Mouse (Mus musculus) hindbrain, embryonic 15.5 days (tissue): ENCODE measurements around the gene Tcf7. TPM values are rescaled to one million over a fixed set of nuclear protein-coding genes. Genes with fewer than 3 reads are reported as not detected.

Experiments used
- ATAC-seq: fragments of 200-750 bp; cut with Nextera tagmentation; 2 replicates; pipeline ENCODE4 v1.8.0; 2017; ENCODE audit warnings: low read depth, moderate number of reproducible peaks, moderate TSS enrichment; ENCODE audit not compliant: low FRiP score
- H3K27ac ChIP-seq: fragments of 300-500 bp; sonication (generic); replicated peaks from 2 replicates; pipeline ENCODE4 v1.5.1; 2015; ENCODE audit warnings: mild to moderate bottlenecking, inconsistent platforms
- H3K27me3 ChIP-seq: fragments of 300-500 bp; sonication (generic); 2 replicates; pipeline ENCODE4 v1.6.1; 2015; ENCODE audit warnings: control low read depth, inconsistent platforms
- H3K36me3 ChIP-seq: fragments of 300-500 bp; sonication (generic); 2 replicates; pipeline ENCODE4 v1.6.1; 2015; ENCODE audit warnings: control low read depth, inconsistent platforms
- H3K4me1 ChIP-seq: fragments of 300-500 bp; sonication (generic); replicated peaks from 2 replicates; pipeline ENCODE4 v1.6.1; 2015; ENCODE audit warnings: control low read depth, inconsistent platforms
- H3K4me2 ChIP-seq: fragments of 300-500 bp; sonication (generic); 2 replicates; pipeline ENCODE4 v1.6.1; 2015; ENCODE audit warnings: moderate library complexity, mild to moderate bottlenecking, inconsistent platforms
- H3K4me3 ChIP-seq: fragments of 300-500 bp; sonication (generic); 2 replicates; pipeline ENCODE4 v1.5.1; 2015; ENCODE audit warnings: mild to moderate bottlenecking, inconsistent platforms
- H3K9ac ChIP-seq: fragments of 300-500 bp; sonication (generic); 2 replicates; pipeline ENCODE4 v1.6.1; 2015; ENCODE audit warnings: inconsistent platforms
- H3K9me3 ChIP-seq: fragments of 300-500 bp; sonication (generic); 2 replicates; pipeline ENCODE4 v1.6.1; 2016; ENCODE audit warnings: control low read depth, inconsistent platforms
- WGBS: fragments of 180-500 bp; shearing (Covaris S2); methylation state at CpG from one replicate; pipeline ENCODE4 v1.1.7; 2015; 5-methylcytosine and 5-hydroxymethylcytosine counted together
- polyA plus RNA-seq: library from polyadenylated mRNA; unstranded; fragments of >200 nt; fragmentation: Nextera tagmentation; extraction: Ambion mirVana; gene quantifications from 2 replicates; pipeline ENCODE4 v1.2.1, GENCODE M21; 2015

Gene Tcf7
- polyA plus RNA-seq, result 5.2 and 5.8 TPM in 2 replicates

GRCm38 (mm10) chr11:52282774-52283595 is at the start of gene Tcf7:
Gene Tcf7, minus strand, starts transcription at chr11:52283014.
- 0 out of 2 replicates have a peak within 1 kb of the TSS, but pooled peaks have one; percentile 22 for H3K27ac ChIP-seq
- peaks cover 32% of the 10 kb centered on the region for H3K4me1 ChIP-seq
- peak within 1 kb of the TSS; percentile 57 for H3K9ac ChIP-seq
- H3K9me3 ChIP-seq, result no peaks in the 10 kb centered on the region
- ATAC-seq, result peak; percentile 62; the same call in 1 of the 2 replicates
- peak within 1 kb of the TSS; percentile 96 for H3K4me2 ChIP-seq
- H3K36me3 ChIP-seq, result no peaks in the 10 kb centered on the region
- peak within 1 kb of the TSS; percentile 69 for H3K4me3 ChIP-seq
- H3K27me3 ChIP-seq, result peaks cover 36% of the 10 kb centered on the region
- under 1% methylated on average over 58 of the region's 97 CpGs for WGBS

DNA sequence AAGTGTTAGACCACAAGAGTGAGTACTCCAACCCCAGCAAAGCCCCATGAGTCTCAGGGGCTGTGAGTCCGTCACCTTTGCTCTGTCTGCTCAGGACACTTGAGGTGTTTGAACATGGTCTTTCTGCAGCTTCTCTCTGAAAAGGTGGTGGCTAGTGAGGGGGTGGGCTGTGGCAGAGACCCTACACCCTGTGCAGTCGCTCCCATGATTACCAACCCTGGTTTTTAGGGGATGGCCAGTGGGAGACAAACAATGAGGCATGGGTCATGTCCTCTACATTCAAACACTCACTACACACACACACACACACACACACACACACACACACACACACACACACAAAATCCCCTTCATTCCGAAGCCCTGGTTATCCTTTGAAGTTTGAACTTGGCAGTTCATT is 44.5 kb upstream of the Tcf7 start:
- WGBS, result 61% methylated on average over 3 of the region's 3 CpGs
- ATAC-seq, result no peak
- H3K27me3 ChIP-seq, result no peaks in the 10 kb centered on the region
- H3K4me3 ChIP-seq, result no peak overlapping the region
- no peaks in the 10 kb centered on the region for H3K4me1 ChIP-seq
- H3K4me2 ChIP-seq, result no peak overlapping the region
- H3K9ac ChIP-seq, result no peak overlapping the region
- no peaks in the 10 kb centered on the region for H3K9me3 ChIP-seq
- no peaks in the 10 kb centered on the region for H3K36me3 ChIP-seq
- no peak overlapping the region for H3K27ac ChIP-seq

DNA sequence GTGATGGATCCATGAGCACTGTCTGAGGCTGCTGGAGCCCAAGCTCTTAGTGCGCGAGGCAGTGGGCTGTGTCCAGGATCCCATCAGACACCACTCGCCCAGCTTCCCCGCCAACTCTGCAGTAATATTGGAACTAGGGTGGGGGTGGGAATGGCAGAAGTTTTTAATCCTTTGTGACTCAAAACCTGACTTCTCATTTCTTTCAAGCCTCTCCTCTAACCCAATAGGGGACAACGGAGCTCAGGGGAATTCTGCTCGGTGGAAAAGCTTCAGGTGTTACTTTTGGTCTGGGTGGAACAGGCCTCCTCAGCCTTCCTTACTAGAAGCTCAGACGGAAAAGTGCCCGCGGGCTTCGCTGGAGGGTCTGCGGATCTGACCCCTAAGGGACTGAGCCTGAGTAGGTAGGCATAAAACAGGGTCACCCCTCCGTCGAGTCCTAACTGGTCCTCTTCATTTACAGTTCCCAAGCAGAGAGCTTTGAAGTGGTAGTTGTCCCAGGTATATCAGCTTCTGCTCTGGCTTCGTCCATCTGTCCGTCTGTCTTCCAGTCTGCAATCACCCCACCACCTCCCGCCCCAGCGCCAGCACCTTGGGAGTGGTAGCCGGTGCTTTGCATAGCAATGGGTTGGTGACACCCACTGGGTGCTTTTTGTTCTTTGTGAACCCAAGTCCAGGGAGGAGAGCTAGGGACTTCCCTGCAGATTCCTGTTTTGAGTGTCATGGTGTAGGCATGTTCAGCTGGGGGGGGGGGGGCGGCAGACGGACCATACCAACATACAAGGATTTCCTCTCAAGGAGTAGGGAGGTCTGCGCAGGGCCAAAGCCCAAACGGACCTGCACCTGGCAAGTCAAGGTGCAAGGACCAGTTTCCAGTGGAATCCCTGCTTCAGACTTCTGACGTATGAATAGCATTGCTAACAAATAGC is 41.9 kb upstream of the Tcf7 start:
- H3K9me3 ChIP-seq, result no peaks in the 10 kb centered on the region
- no peaks in the 10 kb centered on the region for H3K27me3 ChIP-seq
- H3K36me3 ChIP-seq, result no peaks in the 10 kb centered on the region
- no peak overlapping the region for H3K27ac ChIP-seq
- H3K4me3 ChIP-seq, result no peak overlapping the region
- no peak overlapping the region for H3K9ac ChIP-seq
- no peaks in the 10 kb centered on the region for H3K4me1 ChIP-seq
- no peak overlapping the region for H3K4me2 ChIP-seq
- WGBS, result 57% methylated on average over 23 of the region's 23 CpGs
- ATAC-seq, result no peak

- Histone ChIP-seq H3K9me3 (no peaks in the 10 kb centered on the region), H3K4me2 (no peak overlapping the region), H3K4me1 (no peaks in the 10 kb centered on the region), H3K4me3 (no peak overlapping the region), H3K36me3 (no peaks in the 10 kb centered on the region), H3K9ac (no peak overlapping the region), H3K27me3 (no peaks in the 10 kb centered on the region), H3K27ac (no peak overlapping the region)
- ATAC-seq, result no peak
- 69% methylated on average over 3 of the region's 3 CpGs for WGBS
Observed at GRCm38 (mm10) chr11:52321540-52321939, 38.7 kb upstream of the Tcf7 start.

- no peak for ATAC-seq
- no peak overlapping the region for H3K4me2 ChIP-seq
- no peaks in the 10 kb centered on the region for H3K27me3 ChIP-seq
- H3K4me1 ChIP-seq, result no peaks in the 10 kb centered on the region
- no peak overlapping the region for H3K9ac ChIP-seq
- no peaks in the 10 kb centered on the region for H3K9me3 ChIP-seq
- H3K4me3 ChIP-seq, result no peak overlapping the region
- H3K27ac ChIP-seq, result no peak overlapping the region
- no peaks in the 10 kb centered on the region for H3K36me3 ChIP-seq
- WGBS, result 82% methylated on average over 4 of the region's 4 CpGs
Observed at GRCm38 (mm10) chr11:52320529-52320928, 37.7 kb upstream of the Tcf7 start.

DNA sequence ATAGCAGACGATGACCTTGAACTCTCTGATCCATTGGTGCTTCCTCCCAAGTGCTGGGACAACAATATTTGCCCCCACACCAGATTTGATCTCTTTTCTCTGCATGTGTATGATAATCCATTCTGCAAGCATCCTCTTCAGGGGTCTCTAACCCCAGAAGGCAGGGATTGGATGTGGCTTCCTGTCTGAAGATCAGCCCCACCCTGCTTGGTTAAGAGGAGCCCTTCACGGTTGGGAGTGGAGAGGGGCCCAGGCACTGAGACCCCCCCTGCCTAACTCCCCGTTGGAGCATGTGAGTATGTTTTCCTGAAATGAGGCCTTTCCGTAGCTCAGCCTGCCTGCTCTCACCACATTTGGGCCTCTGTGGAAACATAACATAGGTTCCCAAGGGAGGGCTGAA is 36.9 kb upstream of the Tcf7 start:
- H3K36me3 ChIP-seq, result no peaks in the 10 kb centered on the region
- H3K27me3 ChIP-seq, result no peaks in the 10 kb centered on the region
- 84% methylated on average over 4 of the region's 4 CpGs for WGBS
- no peak overlapping the region for H3K9ac ChIP-seq
- H3K9me3 ChIP-seq, result no peaks in the 10 kb centered on the region
- no peak overlapping the region for H3K4me3 ChIP-seq
- no peaks in the 10 kb centered on the region; the same call in 1 of the 2 replicates for H3K4me1 ChIP-seq
- no peak overlapping the region for H3K4me2 ChIP-seq
- no peak for ATAC-seq
- no peak overlapping the region for H3K27ac ChIP-seq

DNA sequence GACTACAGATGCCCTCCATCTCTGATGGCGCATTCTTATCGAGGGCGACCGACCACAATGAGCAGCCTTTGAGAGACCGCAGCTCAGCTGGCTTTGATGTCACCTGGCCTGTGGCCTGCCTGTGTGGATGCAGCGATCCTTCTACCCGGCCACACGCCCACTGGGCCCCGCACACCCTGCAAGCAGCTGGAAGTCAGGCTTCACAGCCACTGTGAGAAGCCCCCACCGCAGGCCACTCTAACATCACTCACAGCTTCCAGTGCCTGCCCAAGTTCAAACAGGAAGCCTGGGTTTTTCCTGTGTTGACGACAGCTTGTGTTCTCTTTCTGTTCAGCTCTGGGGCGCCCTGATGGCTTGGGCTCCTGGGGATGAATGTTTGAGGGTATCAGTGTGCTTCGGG is 35.6 kb upstream of the Tcf7 start:
- H3K27me3 ChIP-seq, result peaks cover 4% of the 10 kb centered on the region; the same call in 1 of the 2 replicates
- no peak overlapping the region for H3K9ac ChIP-seq
- no peaks in the 10 kb centered on the region for H3K9me3 ChIP-seq
- H3K36me3 ChIP-seq, result no peaks in the 10 kb centered on the region
- H3K27ac ChIP-seq, result no peak overlapping the region
- no peak overlapping the region for H3K4me2 ChIP-seq
- 67% methylated on average over 13 of the region's 13 CpGs for WGBS
- ATAC-seq, result no peak
- H3K4me3 ChIP-seq, result no peak overlapping the region
- no peaks in the 10 kb centered on the region; the same call in 1 of the 2 replicates for H3K4me1 ChIP-seq

DNA sequence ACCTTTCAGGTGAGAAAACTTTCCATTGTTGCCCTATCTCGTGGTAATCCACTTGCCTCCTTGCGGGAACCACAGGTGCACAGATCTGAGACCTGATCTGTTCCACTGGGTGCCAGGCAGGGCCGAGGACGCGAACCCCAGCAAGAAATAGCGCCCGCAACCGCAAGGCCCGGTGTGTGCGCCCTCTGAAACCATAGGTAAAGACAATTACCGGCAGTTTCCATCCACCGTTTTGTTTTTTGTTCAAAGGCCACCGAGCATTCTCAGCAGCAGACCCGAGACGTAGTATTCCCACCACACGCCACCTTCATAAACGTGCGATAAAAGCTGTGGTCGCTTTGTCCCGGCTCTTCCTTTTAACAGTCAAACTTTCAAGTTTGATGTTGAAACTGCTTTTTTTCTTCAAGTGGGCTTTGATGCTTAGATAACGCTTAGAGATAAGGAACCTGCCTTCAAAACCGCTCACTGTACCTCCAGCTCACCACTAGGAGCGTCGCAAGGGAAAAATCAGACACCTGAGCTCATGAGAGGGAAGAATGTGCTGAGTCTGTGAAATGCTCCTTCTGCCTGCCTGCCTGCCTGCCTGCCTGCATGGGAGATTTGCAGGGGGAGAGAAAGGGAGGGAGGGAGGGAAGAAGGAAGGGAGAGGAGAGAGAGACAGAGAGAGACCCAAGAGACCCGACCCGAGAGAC is 31.4 kb upstream of the Tcf7 start:
- WGBS, result 28% methylated on average over 26 of the region's 26 CpGs
- Histone ChIP-seq H3K27me3 (peaks cover 4% of the 10 kb centered on the region; the same call in 1 of the 2 replicates), H3K4me1 (no peaks in the 10 kb centered on the region; the same call in 1 of the 2 replicates), H3K27ac (no peak overlapping the region), H3K4me3 (no peak overlapping the region), H3K4me2 (peak overlapping the region; percentile 28), H3K36me3 (no peaks in the 10 kb centered on the region), H3K9me3 (no peaks in the 10 kb centered on the region), H3K9ac (no peak overlapping the region)
- no peak; the same call in 1 of the 2 replicates for ATAC-seq

- WGBS, result 84% methylated on average over 14 of the region's 14 CpGs
- H3K4me2 ChIP-seq, result no peak overlapping the region
Observed at GRCm38 (mm10) chr11:52310709-52311108, 27.9 kb upstream of the Tcf7 start.

DNA sequence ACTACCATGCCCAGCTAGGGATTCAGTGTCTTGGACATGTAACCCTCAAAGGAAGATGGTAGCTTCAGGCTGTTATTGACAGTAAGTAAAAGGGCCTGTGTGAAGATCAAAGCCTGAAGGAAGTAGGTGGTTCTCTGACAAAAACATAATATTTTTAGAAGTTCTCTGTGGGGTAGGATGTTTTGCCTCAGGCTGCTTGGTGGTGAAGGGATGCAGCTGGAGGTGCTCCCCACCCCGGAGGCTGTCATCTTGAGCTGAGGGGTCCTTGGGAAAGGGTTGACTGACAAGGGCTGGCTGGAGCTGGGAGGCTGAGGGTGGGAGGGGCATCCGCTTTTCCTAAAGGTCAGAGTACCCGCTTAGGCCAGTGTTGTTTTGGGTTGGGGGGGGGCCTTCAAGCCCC is 26.7 kb upstream of the Tcf7 start:
- Histone ChIP-seq H3K27ac (no peak overlapping the region), H3K4me2 (no peak overlapping the region), H3K9ac (no peak overlapping the region), H3K9me3 (no peaks in the 10 kb centered on the region), H3K27me3 (peaks cover 4% of the 10 kb centered on the region; the same call in 1 of the 2 replicates), H3K4me3 (no peak overlapping the region), H3K36me3 (no peaks in the 10 kb centered on the region), H3K4me1 (no peaks in the 10 kb centered on the region)
- WGBS, result 72% methylated on average over 3 of the region's 3 CpGs
- no peak for ATAC-seq

More at GRCm38 (mm10) chr11:52310709-52311108, 27.9 kb upstream of the Tcf7 start:
- no peak for ATAC-seq
- Histone ChIP-seq H3K9me3 (no peaks in the 10 kb centered on the region), H3K27me3 (peaks cover 4% of the 10 kb centered on the region; the same call in 1 of the 2 replicates), H3K9ac (no peak overlapping the region), H3K4me3 (no peak overlapping the region), H3K27ac (no peak overlapping the region), H3K36me3 (no peaks in the 10 kb centered on the region), H3K4me1 (no peaks in the 10 kb centered on the region; the same call in 1 of the 2 replicates)

DNA sequence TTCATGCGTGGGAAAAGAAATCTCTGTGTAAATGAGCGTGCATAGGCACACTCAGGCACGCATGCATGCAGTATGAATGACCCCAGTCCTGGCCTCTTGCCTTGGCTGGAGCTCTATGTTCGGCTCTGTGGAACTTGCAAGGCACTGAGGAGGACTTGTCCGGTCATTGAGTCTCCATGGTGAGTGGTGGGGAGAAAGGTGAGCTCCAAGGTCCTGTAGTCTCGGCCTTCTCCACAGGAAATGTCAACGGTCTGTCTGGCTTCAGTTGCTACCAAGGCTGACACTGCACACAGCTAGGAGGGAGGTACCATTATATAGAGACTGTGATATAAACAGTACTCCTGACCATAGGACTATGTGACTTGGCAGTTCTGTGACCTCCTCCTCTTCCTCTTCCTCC is 23.6 kb upstream of the Tcf7 start:
- WGBS, result 88% methylated on average over 7 of the region's 7 CpGs

More for the DNA sequence above, 23.6 kb upstream of the Tcf7 start:
- Histone ChIP-seq H3K36me3 (no peaks in the 10 kb centered on the region), H3K9me3 (no peaks in the 10 kb centered on the region), H3K4me1 (no peaks in the 10 kb centered on the region), H3K27me3 (no peaks in the 10 kb centered on the region), H3K4me3 (no peak overlapping the region), H3K27ac (no peak overlapping the region), H3K4me2 (no peak overlapping the region), H3K9ac (no peak overlapping the region)
- ATAC-seq, result no peak
